Mouse (Mus musculus): ENCODE measurements around the gene Zfp119b.

Zfp119b gene

GRCm38 (mm10) chr17:55949400-55949799, at the start of gene Zfp119b:
Gene Zfp119b (minus strand): TSS chr17:55949500.
- in situ Hi-C loops (cut with MboI; ENCODE audit: unreplicated experiment in 2 of 2) = no loop called here

GRCm38 (mm10) chr17:55996007-55996406, 46.7 kb upstream of the Zfp119b start:
- in situ Hi-C loops (cut with MboI; ENCODE audit: unreplicated experiment in 2 of 2) = no loop called here

GRCm38 (mm10) chr17:55990278-55990898, 41.1 kb upstream of the Zfp119b start:
- in situ Hi-C loops (cut with MboI; ENCODE audit: unreplicated experiment in 2 of 2) = no loop called here

GRCm38 (mm10) chr17:55986030-55986961, 37.0 kb upstream of the Zfp119b start, which contains the start of gene Fsd1:
Gene Fsd1 (plus strand): TSS chr17:55986509.
- in situ Hi-C loops (cut with MboI; ENCODE audit: unreplicated experiment in 2 of 2) = no loop called here

- in situ Hi-C loops (cut with MboI; ENCODE audit: unreplicated experiment in 2 of 2) = loop anchor here in 1 of 2 experiments (10.0 kb wide), 1 partner anchor 368 kb away; no protein-coding TSS in a partner anchor
These were observed 28.0 kb upstream of the Zfp119b start for GRCm38 (mm10) chr17:55977301-55977700.

- in situ Hi-C loops (cut with MboI; ENCODE audit: unreplicated experiment in 2 of 2) = loop anchor here in 1 of 2 experiments (10.0 kb wide), 1 partner anchor 368 kb away; no protein-coding TSS in a partner anchor
These were observed 27.1 kb upstream of the Zfp119b start for GRCm38 (mm10) chr17:55976255-55976862.

GRCm38 (mm10) chr17:55971453-55971852, 22.2 kb upstream of the Zfp119b start:
- in situ Hi-C loops (cut with MboI; ENCODE audit: unreplicated experiment in 2 of 2) = loop anchor here in 1 of 2 experiments (5.0 to 25.0 kb wide), 3 partner anchors 41 to 373 kb away; partner anchors contain the start of gene Dpp9

- in situ Hi-C loops (cut with MboI; ENCODE audit: unreplicated experiment in 2 of 2) = loop anchor here in 1 of 2 experiments (5.0 to 25.0 kb wide), 3 partner anchors 42 to 375 kb away; partner anchors contain the start of gene Dpp9
These were observed 20.9 kb upstream of the Zfp119b start, which contains the start of gene Shd for GRCm38 (mm10) chr17:55969966-55970891. Gene Shd (plus strand): TSS chr17:55970467.

GRCm38 (mm10) chr17:55969560-55969959, 20.3 kb upstream of the Zfp119b start:
- in situ Hi-C loops (cut with MboI; ENCODE audit: unreplicated experiment in 2 of 2) = loop anchor here in 1 of 2 experiments (25.0 kb wide), 1 partner anchor 243 kb away; the partner anchor contains the start of gene Dpp9

GRCm38 (mm10) chr17:55968210-55968609, 18.9 kb upstream of the Zfp119b start:
- in situ Hi-C loops (cut with MboI; ENCODE audit: unreplicated experiment in 2 of 2) = loop anchor here in 1 of 2 experiments (25.0 kb wide), 1 partner anchor 244 kb away; the partner anchor contains the start of gene Dpp9

- in situ Hi-C loops (cut with MboI; ENCODE audit: unreplicated experiment in 2 of 2) = loop anchor here in 1 of 2 experiments (25.0 kb wide), 1 partner anchor 245 kb away; the partner anchor contains the start of gene Dpp9
These were observed 17.9 kb upstream of the Zfp119b start for GRCm38 (mm10) chr17:55967186-55967585.

- in situ Hi-C loops (cut with MboI; ENCODE audit: unreplicated experiment in 2 of 2) = loop anchor here (5.0 to 25.0 kb wide), 2 partner anchors 247 to 258 kb away; partner anchors contain the start of gene Dpp9 (in 1 of the 2)
These were observed 15.7 kb upstream of the Zfp119b start for GRCm38 (mm10) chr17:55964996-55965395.

GRCm38 (mm10) chr17:55964496-55964895, 15.2 kb upstream of the Zfp119b start:
- in situ Hi-C loops (cut with MboI; ENCODE audit: unreplicated experiment in 2 of 2) = loop anchor here (5.0 to 25.0 kb wide), 2 partner anchors 248 to 257 kb away; partner anchors contain the start of gene Dpp9 (in 1 of the 2)

- in situ Hi-C loops (cut with MboI; ENCODE audit: unreplicated experiment in 2 of 2) = loop anchor here (5.0 to 25.0 kb wide), 2 partner anchors 249 to 256 kb away; partner anchors contain the start of gene Dpp9 (in 1 of the 2)
These were observed 13.9 kb upstream of the Zfp119b start for GRCm38 (mm10) chr17:55963171-55963570.

GRCm38 (mm10) chr17:55961631-55962030, 12.3 kb upstream of the Zfp119b start:
- in situ Hi-C loops (cut with MboI; ENCODE audit: unreplicated experiment in 2 of 2) = loop anchor here (5.0 to 25.0 kb wide), 2 partner anchors 251 to 254 kb away; partner anchors contain the start of gene Dpp9 (in 1 of the 2)

- in situ Hi-C loops (cut with MboI; ENCODE audit: unreplicated experiment in 2 of 2) = loop anchor here (5.0 to 25.0 kb wide), 2 partner anchors 252 to 253 kb away; partner anchors contain the start of gene Dpp9 (in 1 of the 2)
These were observed 11.5 kb upstream of the Zfp119b start for GRCm38 (mm10) chr17:55960791-55961190.

- in situ Hi-C loops (cut with MboI; ENCODE audit: unreplicated experiment in 2 of 2) = loop anchor here (5.0 to 25.0 kb wide), 5 partner anchors 145 to 297 kb away; partner anchors contain the start of genes Dpp9 (in 1 of the 2) and Fem1a (in 1 of the 2)
These were observed 10.8 kb upstream of the Zfp119b start for GRCm38 (mm10) chr17:55959946-55960740.

Data from v-Abl transformed pro-B cells (cell line).